Mouse (Mus musculus) G1E (cell line): ENCODE measurements at regions not wholly inside any gene's neighbourhood (a gene's known extent, or its start where the extent isn't known, plus 50 kb on each side); places are given as distances from the start of the nearest gene placed in this dataset.

Source experiments
- CTCF ChIP-seq: IDR thresholded peaks from 2 replicates; pipeline ENCODE4 v1.5.1; 2012; ENCODE audit warnings: low read depth, low read length, inconsistent platforms, mixed read lengths
- TAL1 ChIP-seq: conservative IDR thresholded peaks from 2 replicates; pipeline ENCODE4 v1.6.1; 2012; ENCODE audit warnings: low read depth, low read length, inconsistent platforms, mixed read lengths

GRCm38 (mm10) chr7:125138607-125139006 lies 305.9 kb upstream of the Kdm8 start:
- TF ChIP-seq CTCF (no peak), TAL1 (no peak)
